Mouse (Mus musculus) myocyte (in vitro differentiated cells): ENCODE data around the gene Osbpl3.

Experiments used
- E2F4 ChIP-seq: IDR thresholded peaks from one replicate; pipeline ENCODE4 v1.6.1; 2011; ENCODE audit warnings: mild to moderate bottlenecking, control low read depth, moderate library complexity; ENCODE audit not compliant: insufficient read depth
- MAX ChIP-seq: IDR thresholded peaks from one replicate; pipeline ENCODE4 v1.6.1; 2011; ENCODE audit warnings: low read depth, mild to moderate bottlenecking, control low read depth
- MYOG ChIP-seq, 3 experiments: IDR thresholded peaks; one replicate each; pipeline ENCODE4 v1.6.1; 2011; ENCODE audit warnings: control low read depth in 2 of 3, low read depth in 2 of 3, mild to moderate bottlenecking in 2 of 3; ENCODE audit not compliant: insufficient read length in 2 of 3, control insufficient read depth in 1 of 3, insufficient read depth in 1 of 3
- POLR2A ChIP-seq: IDR thresholded peaks from one replicate; pipeline ENCODE4 v1.6.1; 2011; ENCODE audit warnings: low read depth, mild to moderate bottlenecking, control low read depth, moderate library complexity; ENCODE audit not compliant: insufficient read length
- POLR2AphosphoS2 ChIP-seq: IDR thresholded peaks from one replicate; pipeline ENCODE4 v1.6.1; 2011; ENCODE audit warnings: low read depth, control low read depth; ENCODE audit not compliant: insufficient read length
- SRF ChIP-seq: IDR thresholded peaks from one replicate; pipeline ENCODE4 v1.6.1; 2011; ENCODE audit warnings: low read depth; ENCODE audit not compliant: control insufficient read depth, insufficient read length
- TCF12 ChIP-seq: IDR thresholded peaks from one replicate; pipeline ENCODE4 v1.6.1; 2011; ENCODE audit warnings: mild to moderate bottlenecking, control low read depth; ENCODE audit not compliant: poor library complexity, insufficient read depth, severe bottlenecking
- TCF3 ChIP-seq: IDR thresholded peaks from one replicate; pipeline ENCODE4 v1.6.1; 2011; ENCODE audit warnings: low read depth, control low read depth; ENCODE audit not compliant: insufficient read length
- USF1 ChIP-seq: IDR thresholded peaks from one replicate; pipeline ENCODE4 v1.6.1; 2011; ENCODE audit warnings: low read depth, mild to moderate bottlenecking, control low read depth, moderate library complexity

GRCm38 (mm10) chr6:50455829-50456469, at the start of gene Osbpl3:
- TF ChIP-seq MYOG (IDR thresholded peaks at IDR 0.05; ENCODE audit: control insufficient read depth in 1 of 3, insufficient read depth in 1 of 3, insufficient read length in 2 of 3, low read depth in 2 of 3) (peak in 1 of 3 experiments; percentile 19), MAX (no peak), POLR2A (peak; percentile 30), POLR2AphosphoS2 (peak; percentile 21), TCF12 (no peak), TCF3 (no peak), USF1 (no peak), SRF (peak; percentile 55), E2F4 (no peak)
